Mouse (Mus musculus): Measurements from ENCODE around the gene Lrrc32.

- TF ChIP-seq POLR2A (IDR thresholded peaks at IDR 0.05; ENCODE audit: borderline replicate concordance, control insufficient read depth, low read depth, low read length): no peak
- no peak for TF ChIP-seq CTCF (IDR thresholded peaks at IDR 0.05; ENCODE audit: control insufficient read depth, insufficient read depth, low read length)
Observed at GRCm38 (mm10) chr7:98448309-98448630, 40.8 kb upstream of the Lrrc32 start.

Measured in bone marrow, adult 2 months (tissue).